Mouse (Mus musculus) cortical plate, adult 2 months (tissue): ENCODE data around the gene Ak3.

Experiments
- CTCF ChIP-seq: fragments of 200-500 bp; IDR thresholded peaks from 2 replicates; pipeline ENCODE4 v1.5.1; 2011; ENCODE audit warnings: mild to moderate bottlenecking, control low read depth, low read length; ENCODE audit not compliant: insufficient read depth; ENCODE audit errors: extremely low read depth
- POLR2A ChIP-seq: fragments of 200-500 bp; IDR thresholded peaks from 2 replicates; pipeline ENCODE4 v1.6.1; 2011; ENCODE audit warnings: mild to moderate bottlenecking, low read length, control low read depth; ENCODE audit not compliant: insufficient read depth; ENCODE audit errors: extremely low read depth

- TF ChIP-seq CTCF, result no peak
- no peak for TF ChIP-seq POLR2A
Measured at GRCm38 (mm10) chr19:29054594-29054993, 6.8 kb upstream of the Ak3 start.
